Mouse (Mus musculus) urinary bladder, postnatal 4 days (tissue): ENCODE measurements around the gene Dhrs7.

Experiments used
- DNase-seq, 2 experiments: peaks; one replicate each; pipeline ENCODE4 v3.0.0; 2021 to 2022; ENCODE audit warnings: low spot score in 2 of 2

Gene Dhrs7

GRCm38 (mm10) chr12:72655775-72656174, 8.9 kb downstream of the Dhrs7 start:
- no peak for DNase-seq

DNA sequence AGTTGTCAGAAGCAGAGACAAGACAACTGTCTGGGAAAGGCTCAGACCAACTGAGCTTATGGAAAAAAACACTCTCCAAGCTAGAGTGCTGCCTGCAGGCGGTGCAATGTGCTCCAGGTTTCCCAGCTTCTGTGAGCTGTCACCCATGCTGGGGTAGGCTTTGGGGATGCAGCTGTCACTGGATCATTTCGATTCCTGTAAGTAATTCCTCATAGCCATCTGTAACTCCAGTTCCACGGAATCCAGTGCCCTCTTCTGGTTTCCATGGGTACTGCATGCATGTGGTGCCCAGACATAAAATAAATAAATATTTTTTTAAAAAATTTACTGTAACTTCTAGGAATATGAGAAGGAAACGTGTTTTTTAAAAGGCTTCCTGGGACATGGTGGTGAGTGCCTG, 10.0 kb downstream of the Dhrs7 start:
- DNase-seq: peak; percentile 28 to 72

DNA sequence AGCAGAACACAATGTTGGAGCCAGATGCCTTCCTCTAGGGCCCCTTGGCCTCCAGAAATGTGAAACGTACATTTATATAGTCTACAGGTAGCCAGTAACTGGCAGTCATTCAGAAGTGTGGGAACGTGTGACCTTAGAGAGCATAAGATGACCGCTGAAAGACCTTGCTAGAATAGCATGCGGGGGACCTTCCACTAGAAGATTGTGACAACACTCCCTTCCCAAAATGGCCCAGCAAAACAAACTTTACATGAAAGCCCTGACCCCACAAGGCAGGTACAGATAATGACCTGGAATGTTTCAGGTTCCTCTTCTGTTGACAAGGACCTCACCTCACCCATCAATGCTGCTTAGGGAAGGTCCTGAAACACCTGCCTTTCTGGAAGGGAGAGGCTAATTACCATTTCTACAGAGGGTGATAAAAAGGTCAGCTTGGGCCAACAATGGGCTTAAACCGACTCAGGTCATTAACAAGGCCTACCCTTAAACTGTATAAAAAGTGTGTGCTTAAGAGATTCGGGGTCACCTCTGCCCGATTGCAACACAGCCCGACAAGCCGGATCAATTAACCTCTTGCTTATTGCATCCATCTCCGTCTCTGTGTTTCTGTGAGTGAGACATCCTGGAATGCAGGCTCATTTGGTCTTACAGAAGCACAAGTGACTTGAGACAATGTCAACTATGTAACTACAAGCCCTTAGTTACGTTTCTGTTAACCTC, 14.9 kb downstream of the Dhrs7 start, which contains the start of gene Gm4756:
Gene Gm4756, minus strand, starts transcription at position 51 of the 720 bp plus-strand sequence.
- no peak for DNase-seq

GRCm38 (mm10) chr12:72648921-72649320, 15.8 kb downstream of the Dhrs7 start:
- DNase-seq: no peak

DNA sequence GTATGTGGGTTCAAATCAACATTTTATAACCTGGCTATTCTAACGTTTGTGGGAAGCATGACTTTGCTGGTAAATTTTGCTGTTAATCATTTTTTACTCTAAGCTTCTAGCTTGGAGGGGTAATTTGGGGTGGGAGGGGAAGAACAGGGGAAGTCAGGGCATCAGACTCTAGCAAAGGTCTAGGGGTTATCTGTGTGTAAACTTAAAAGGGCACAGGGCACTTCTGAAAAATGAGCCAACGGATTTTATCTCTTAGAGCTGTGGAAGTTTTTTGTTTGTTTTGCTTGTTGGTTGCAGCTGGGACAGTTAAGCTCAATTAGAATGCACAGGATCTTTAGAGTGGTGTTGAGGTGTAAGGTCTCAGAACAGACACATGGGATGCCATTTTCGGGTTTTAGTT, 26.7 kb downstream of the Dhrs7 start:
- no peak for DNase-seq

DNA sequence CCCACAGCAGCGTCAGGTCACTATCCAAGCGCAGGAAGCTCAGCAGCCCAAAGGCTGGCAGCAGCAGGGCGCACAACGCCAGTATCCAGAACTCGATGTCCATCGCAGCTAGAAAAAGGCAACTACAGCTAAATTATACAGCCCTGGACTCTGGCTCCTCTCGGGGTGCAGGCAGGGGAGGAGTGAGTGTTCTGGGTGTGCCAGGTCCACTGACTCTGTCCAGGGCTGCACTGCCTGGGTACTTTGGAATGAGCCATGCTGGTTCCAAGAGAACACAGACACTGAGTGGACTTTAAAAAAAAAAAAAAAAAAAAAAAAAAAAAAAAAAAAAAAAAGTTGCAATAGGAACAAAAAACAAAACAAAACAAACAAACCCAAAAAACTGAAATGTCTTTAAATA, 36.0 kb downstream of the Dhrs7 start:
- DNase-seq: no peak

GRCm38 (mm10) chr12:72622853-72623496, 41.7 kb downstream of the Dhrs7 start:
- DNase-seq: no peak

DNA sequence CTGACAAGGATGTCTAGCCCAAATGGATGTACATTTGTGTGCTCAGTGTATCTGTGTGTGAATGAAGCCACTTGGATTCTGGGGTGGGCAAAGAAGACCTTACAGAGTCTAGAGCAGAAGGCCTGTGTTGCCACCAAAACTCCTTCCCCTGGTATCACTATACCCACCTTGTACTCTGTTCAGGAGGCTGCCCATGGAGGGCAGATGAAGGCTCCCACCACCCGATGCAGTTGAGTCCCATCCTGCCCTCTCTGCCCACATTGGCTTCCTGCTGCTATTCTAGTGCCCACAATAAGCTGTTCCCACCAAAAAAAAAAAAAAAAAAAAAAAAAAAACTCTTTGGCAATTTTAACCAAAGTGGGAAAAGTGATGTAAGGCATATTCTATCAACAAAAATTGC, 43.3 kb downstream of the Dhrs7 start:
- no peak for DNase-seq

- DNase-seq: no peak
Observed at GRCm38 (mm10) chr12:72620856-72621255, 43.9 kb downstream of the Dhrs7 start.

- DNase-seq: no peak
Observed at GRCm38 (mm10) chr12:72612053-72612452, 52.7 kb downstream of the Dhrs7 start.
